Mouse (Mus musculus): Measurements from ENCODE around the gene Bcl2l13.
"Not testable (repeated sequence)": the region's sequence is repeated elsewhere in the genome, so short reads cannot be mapped to it uniquely, and the experiment has no call there.

Gene Bcl2l13

GRCm38 (mm10) chr6:120835474-120836374 is at the start of gene Bcl2l13:
TSS of gene Bcl2l13 (plus strand) at chr6:120836212.
- peak; percentile 94 for DNase-seq (ENCODE audit: low read depth, low spot score)

GRCm38 (mm10) chr6:120788068-120788607 is 47.9 kb upstream of the Bcl2l13 start:
- no peak for DNase-seq (ENCODE audit: low read depth, low spot score)

GRCm38 (mm10) chr6:120788904-120789303 is 47.1 kb upstream of the Bcl2l13 start:
- DNase-seq (ENCODE audit: low read depth, low spot score): peak; percentile 73

GRCm38 (mm10) chr6:120790153-120790552 is 45.9 kb upstream of the Bcl2l13 start:
- no peak for DNase-seq (ENCODE audit: low read depth, low spot score)

GRCm38 (mm10) chr6:120790717-120791116 is 45.3 kb upstream of the Bcl2l13 start:
- DNase-seq (ENCODE audit: low read depth, low spot score): no peak

- DNase-seq (ENCODE audit: low read depth, low spot score): no peak
These were observed 43.1 kb upstream of the Bcl2l13 start for GRCm38 (mm10) chr6:120792947-120793346.

- no peak for DNase-seq (ENCODE audit: low read depth, low spot score)
These were observed 40.5 kb upstream of the Bcl2l13 start for GRCm38 (mm10) chr6:120795422-120796086.

- no peak for DNase-seq (ENCODE audit: low read depth, low spot score)
These were observed 39.9 kb upstream of the Bcl2l13 start for GRCm38 (mm10) chr6:120796111-120796510.

- DNase-seq (ENCODE audit: low read depth, low spot score): no peak
These were observed 38.0 kb upstream of the Bcl2l13 start for GRCm38 (mm10) chr6:120798019-120798418.

GRCm38 (mm10) chr6:120798905-120799304 is 37.1 kb upstream of the Bcl2l13 start:
- no peak for DNase-seq (ENCODE audit: low read depth, low spot score)

- DNase-seq (ENCODE audit: low read depth, low spot score): no peak
These were observed 36.4 kb upstream of the Bcl2l13 start for GRCm38 (mm10) chr6:120799581-120800041.

GRCm38 (mm10) chr6:120806999-120807737 is 28.8 kb upstream of the Bcl2l13 start:
- DNase-seq (ENCODE audit: low read depth, low spot score): no peak

GRCm38 (mm10) chr6:120807738-120808081 is 28.3 kb upstream of the Bcl2l13 start:
- DNase-seq (ENCODE audit: low read depth, low spot score): no peak

- not testable (repeated sequence) for DNase-seq (ENCODE audit: low read depth, low spot score)
These were observed 24.0 kb upstream of the Bcl2l13 start for GRCm38 (mm10) chr6:120811999-120812398.

GRCm38 (mm10) chr6:120819294-120819693 is 16.7 kb upstream of the Bcl2l13 start:
- no peak for DNase-seq (ENCODE audit: low read depth, low spot score)

- DNase-seq (ENCODE audit: low read depth, low spot score): no peak
These were observed 15.9 kb upstream of the Bcl2l13 start for GRCm38 (mm10) chr6:120820144-120820543.

GRCm38 (mm10) chr6:120820941-120821340 is 15.1 kb upstream of the Bcl2l13 start:
- DNase-seq (ENCODE audit: low read depth, low spot score): no peak

- no peak for DNase-seq (ENCODE audit: low read depth, low spot score)
These were observed 14.3 kb upstream of the Bcl2l13 start for GRCm38 (mm10) chr6:120821715-120822114.

- peak; percentile 95 for DNase-seq (ENCODE audit: low read depth, low spot score)
These were observed 13.6 kb upstream of the Bcl2l13 start, which contains the start of gene Atp6v1e1 for GRCm38 (mm10) chr6:120822307-120822928. TSS of gene Atp6v1e1 (minus strand) at chr6:120822793.

GRCm38 (mm10) chr6:120822937-120823614 is 12.9 kb upstream of the Bcl2l13 start:
- DNase-seq (ENCODE audit: low read depth, low spot score): peak; percentile 47

- DNase-seq (ENCODE audit: low read depth, low spot score): no peak
These were observed 6.0 kb upstream of the Bcl2l13 start for GRCm38 (mm10) chr6:120830056-120830455.

Data from CD4-positive, CD25-positive, alpha-beta regulatory T cell, adult 2 months (primary cell).